Mouse (Mus musculus) hindbrain, embryonic 10.5 days (tissue): ENCODE data around the gene Bsdc1. TPM values are rescaled to one million over a fixed set of nuclear protein-coding genes. Genes with fewer than 3 reads are reported as not detected.

Experiments used
- DNase-seq: peaks from one replicate; pipeline ENCODE4 v3.0.0-alpha.2; 2017; ENCODE audit warnings: low spot score
- H3K27ac ChIP-seq: fragments of 300-500 bp; sonication (generic); 2 replicates; pipeline ENCODE4 v1.5.1; 2016; ENCODE audit warnings: mild to moderate bottlenecking, moderate library complexity
- H3K27me3 ChIP-seq: fragments of 300-500 bp; sonication (generic); 2 replicates; pipeline ENCODE4 v1.6.1; 2016; ENCODE audit warnings: mild to moderate bottlenecking; ENCODE audit not compliant: poor library complexity, insufficient read depth, severe bottlenecking
- H3K36me3 ChIP-seq: fragments of 300-500 bp; sonication (generic); 2 replicates; pipeline ENCODE4 v1.6.1; 2016; ENCODE audit warnings: mild to moderate bottlenecking, moderate library complexity
- H3K4me1 ChIP-seq: fragments of 300-500 bp; sonication (generic); replicated peaks from 2 replicates; pipeline ENCODE4 v1.6.1; 2016; ENCODE audit warnings: mild to moderate bottlenecking
- H3K4me3 ChIP-seq: fragments of 300-500 bp; sonication (generic); 2 replicates; pipeline ENCODE4 v1.5.1; 2016; ENCODE audit warnings: mild to moderate bottlenecking, moderate library complexity
- H3K9me3 ChIP-seq: fragments of 300-500 bp; sonication (generic); 2 replicates; pipeline ENCODE4 v1.6.1; 2016; ENCODE audit warnings: mild to moderate bottlenecking, moderate library complexity
- WGBS: fragments of 180-500 bp; shearing (Covaris S2); methylation state at CpG from one replicate; pipeline ENCODE4 v1.1.7; 2016; 5-methylcytosine and 5-hydroxymethylcytosine counted together
- polyA plus RNA-seq: library from polyadenylated mRNA; unstranded; fragments of >200 nt; fragmentation: Nextera tagmentation; extraction: Ambion mirVana; gene quantifications from 2 replicates; pipeline ENCODE4 v1.2.1, GENCODE M21; 2016

Gene Bsdc1
- 22.2 and 24.8 TPM in 2 replicates for polyA plus RNA-seq

- H3K27ac ChIP-seq: peak within 1 kb of the TSS; percentile 89
- no peaks in the 10 kb centered on the region for H3K27me3 ChIP-seq
- peaks cover 25% of the 10 kb centered on the region for H3K36me3 ChIP-seq
- H3K4me1 ChIP-seq: peaks cover 14% of the 10 kb centered on the region
- DNase-seq: peak; percentile 100
- under 1% methylated on average over 46 of the region's 46 CpGs for WGBS
- no peaks in the 10 kb centered on the region for H3K9me3 ChIP-seq
- H3K4me3 ChIP-seq: peak within 1 kb of the TSS; percentile 80
Measured at GRCm38 (mm10) chr4:129461183-129461960, at the start of gene Bsdc1. Gene Bsdc1 (plus strand): TSS chr4:129461581.

- 0 out of 2 replicates have a peak, but pooled peaks cover 4% of the 10 kb centered on the region for H3K9me3 ChIP-seq
- 92% methylated on average over 5 of the region's 5 CpGs for WGBS
Measured at GRCm38 (mm10) chr4:129415892-129416291, 45.5 kb upstream of the Bsdc1 start.

GRCm38 (mm10) chr4:129416478-129416877 is 44.9 kb upstream of the Bsdc1 start:
- H3K4me1 ChIP-seq: no peaks in the 10 kb centered on the region
- H3K4me3 ChIP-seq: no peak overlapping the region
- 0 out of 2 replicates have a peak, but pooled peaks cover 4% of the 10 kb centered on the region for H3K9me3 ChIP-seq
- no peaks in the 10 kb centered on the region for H3K27me3 ChIP-seq
- no peaks in the 10 kb centered on the region for H3K36me3 ChIP-seq
- WGBS: 80% methylated on average over 5 of the region's 5 CpGs
- H3K27ac ChIP-seq: no peak overlapping the region
- no peak for DNase-seq

More at GRCm38 (mm10) chr4:129415892-129416291, 45.5 kb upstream of the Bsdc1 start:
- H3K27me3 ChIP-seq: no peaks in the 10 kb centered on the region
- no peak overlapping the region for H3K4me3 ChIP-seq
- DNase-seq: no peak
- H3K4me1 ChIP-seq: no peaks in the 10 kb centered on the region
- no peak overlapping the region for H3K27ac ChIP-seq
- no peaks in the 10 kb centered on the region for H3K36me3 ChIP-seq

GRCm38 (mm10) chr4:129418321-129418720 is 43.1 kb upstream of the Bsdc1 start:
- Histone ChIP-seq H3K4me3 (no peak overlapping the region), H3K4me1 (no peaks in the 10 kb centered on the region), H3K36me3 (no peaks in the 10 kb centered on the region), H3K9me3 (0 out of 2 replicates have a peak, but pooled peaks cover 4% of the 10 kb centered on the region), H3K27ac (no peak overlapping the region), H3K27me3 (no peaks in the 10 kb centered on the region)
- WGBS: 80% methylated on average over 5 of the region's 5 CpGs
- DNase-seq: no peak

- H3K27ac ChIP-seq: peak within 1 kb of the TSS; percentile 35; the same call in 1 of the 2 replicates
- no peaks in the 10 kb centered on the region for H3K36me3 ChIP-seq
Measured at GRCm38 (mm10) chr4:129440340-129441063, 20.9 kb upstream of the Bsdc1 start, which contains the start of gene Zbtb8b. Gene Zbtb8b (minus strand): TSS chr4:129440853.

GRCm38 (mm10) chr4:129441145-129441544 is 20.2 kb upstream of the Bsdc1 start:
- H3K27me3 ChIP-seq: peaks cover 43% of the 10 kb centered on the region
- peak overlapping the region; percentile 58 for H3K4me3 ChIP-seq
- no peaks in the 10 kb centered on the region for H3K9me3 ChIP-seq
- no peak overlapping the region for H3K27ac ChIP-seq
- WGBS: 31% methylated on average over 6 of the region's 6 CpGs
- DNase-seq: no peak
- H3K4me1 ChIP-seq: peaks cover 14% of the 10 kb centered on the region
- no peaks in the 10 kb centered on the region for H3K36me3 ChIP-seq

More at GRCm38 (mm10) chr4:129440340-129441063, 20.9 kb upstream of the Bsdc1 start, which contains the start of gene Zbtb8b:
- WGBS: 2% methylated on average over 33 of the region's 33 CpGs
- Histone ChIP-seq H3K27me3 (peaks cover 43% of the 10 kb centered on the region), H3K4me3 (peak within 1 kb of the TSS; percentile 58), H3K9me3 (no peaks in the 10 kb centered on the region), H3K4me1 (peaks cover 14% of the 10 kb centered on the region)
- DNase-seq: peak; percentile 54

- WGBS: 86% methylated on average over 8 of the region's 8 CpGs
- Histone ChIP-seq H3K27me3 (peaks cover 9% of the 10 kb centered on the region), H3K27ac (no peak overlapping the region), H3K9me3 (no peaks in the 10 kb centered on the region), H3K4me3 (no peak overlapping the region), H3K4me1 (no peaks in the 10 kb centered on the region), H3K36me3 (no peaks in the 10 kb centered on the region)
- no peak for DNase-seq
Measured at GRCm38 (mm10) chr4:129447360-129447759, 14.0 kb upstream of the Bsdc1 start.

GRCm38 (mm10) chr4:129447778-129448563 is 13.4 kb upstream of the Bsdc1 start:
- Histone ChIP-seq H3K4me1 (no peaks in the 10 kb centered on the region), H3K9me3 (no peaks in the 10 kb centered on the region), H3K36me3 (no peaks in the 10 kb centered on the region), H3K27me3 (peaks cover 3% of the 10 kb centered on the region; the same call in 1 of the 2 replicates), H3K27ac (no peak overlapping the region), H3K4me3 (no peak overlapping the region)
- DNase-seq: no peak
- WGBS: 86% methylated on average over 11 of the region's 11 CpGs

GRCm38 (mm10) chr4:129448713-129449112 is 12.7 kb upstream of the Bsdc1 start:
- Histone ChIP-seq H3K4me1 (no peaks in the 10 kb centered on the region), H3K27ac (no peak overlapping the region), H3K9me3 (no peaks in the 10 kb centered on the region), H3K27me3 (no peaks in the 10 kb centered on the region), H3K4me3 (no peak overlapping the region), H3K36me3 (no peaks in the 10 kb centered on the region)
- DNase-seq: no peak
- 87% methylated on average over 6 of the region's 6 CpGs for WGBS

- Histone ChIP-seq H3K9me3 (no peaks in the 10 kb centered on the region), H3K27ac (no peak overlapping the region), H3K4me1 (no peaks in the 10 kb centered on the region), H3K36me3 (no peaks in the 10 kb centered on the region), H3K4me3 (no peak overlapping the region), H3K27me3 (no peaks in the 10 kb centered on the region)
- no peak for DNase-seq
- 80% methylated on average over 2 of the region's 2 CpGs for WGBS
Measured at GRCm38 (mm10) chr4:129450851-129451250, 10.5 kb upstream of the Bsdc1 start.

GRCm38 (mm10) chr4:129451471-129452169 is 9.8 kb upstream of the Bsdc1 start:
- Histone ChIP-seq H3K36me3 (no peaks in the 10 kb centered on the region), H3K4me3 (no peak overlapping the region), H3K27ac (no peak overlapping the region), H3K27me3 (no peaks in the 10 kb centered on the region), H3K4me1 (no peaks in the 10 kb centered on the region), H3K9me3 (no peaks in the 10 kb centered on the region)
- no peak for DNase-seq
- WGBS: 83% methylated on average over 15 of the region's 15 CpGs

GRCm38 (mm10) chr4:129455265-129455664 is 6.1 kb upstream of the Bsdc1 start:
- Histone ChIP-seq H3K4me1 (no peaks in the 10 kb centered on the region), H3K27me3 (no peaks in the 10 kb centered on the region), H3K4me3 (no peak overlapping the region), H3K36me3 (no peaks in the 10 kb centered on the region), H3K9me3 (no peaks in the 10 kb centered on the region), H3K27ac (no peak overlapping the region)
- WGBS: 3% methylated on average over 5 of the region's 5 CpGs
- DNase-seq: peak; percentile 61
